Mouse (Mus musculus): ENCODE results near the gene Hk2. TPM values are rescaled to one million over a fixed set of nuclear protein-coding genes. Genes with fewer than 3 reads are reported as not detected.
A peak's percentile ranks its signal among the peaks of the same experiment; 100 is the strongest.

The Hk2 gene
- total RNA-seq, 1 experiment: 155 TPM

DNA sequence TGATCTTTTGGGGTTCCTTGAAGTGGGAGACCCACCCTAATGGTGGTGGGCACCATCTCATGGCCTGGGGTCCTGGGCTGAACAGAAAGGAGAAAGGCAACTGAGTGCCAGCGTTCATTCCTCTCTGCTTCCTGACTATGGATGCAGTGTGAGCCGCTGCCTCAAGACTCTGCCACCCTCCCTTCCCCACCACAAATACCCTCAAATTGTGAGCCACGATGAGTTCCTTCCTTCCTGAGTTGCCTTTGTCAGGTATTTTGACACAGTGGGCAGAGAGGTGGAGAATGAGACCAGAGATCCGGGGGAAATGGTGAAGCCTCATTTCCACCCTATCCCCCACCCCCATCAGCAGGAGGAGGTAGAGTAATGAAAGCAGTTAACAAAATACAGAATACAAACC, 6.1 kb upstream of the Hk2 start:
- TF ChIP-seq ZC3H11A (IDR thresholded peaks at IDR 0.05; ENCODE audit: borderline replicate concordance, low read depth, low read length) (no peak), HCFC1 (IDR thresholded peaks at IDR 0.05; ENCODE audit: borderline replicate concordance, insufficient read depth, low read length) (no peak)

DNA sequence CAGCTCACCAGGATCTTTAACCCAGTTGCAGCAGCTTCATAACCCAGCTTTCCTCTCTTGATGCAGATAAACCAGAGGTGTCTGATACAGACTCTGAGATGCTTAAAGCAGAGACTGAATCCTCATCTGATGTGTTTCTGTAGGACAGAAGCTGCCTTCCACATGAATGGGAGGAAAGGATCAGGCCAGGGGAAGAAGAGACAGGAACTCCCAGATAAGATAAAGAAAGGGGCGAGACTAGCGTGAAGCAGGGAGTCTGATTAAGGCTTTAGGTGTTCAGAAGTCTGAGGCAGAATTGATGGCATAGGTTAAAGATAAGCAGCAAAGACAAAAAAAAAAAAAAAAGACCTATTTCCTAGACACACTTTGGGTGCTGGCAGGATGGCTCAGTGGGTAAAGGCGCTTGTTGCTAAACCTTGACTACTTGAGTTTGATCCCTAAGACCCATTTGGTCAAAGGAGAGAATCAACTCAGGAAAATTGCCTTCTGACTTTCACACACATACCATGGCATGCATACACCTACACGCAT, 2.9 kb upstream of the Hk2 start:
- no peaks in the 10 kb centered on the region for H3K9me3 ChIP-seq (ENCODE audit: control insufficient read depth, insufficient read depth, low read depth, low read length)
- H3K9ac ChIP-seq (ENCODE audit: insufficient read depth, low read depth, low read length, poor library complexity, severe bottlenecking): no peak overlapping the region
- no peak overlapping the region for H3K27ac ChIP-seq (ENCODE audit: insufficient read depth, low read depth, low read length, poor library complexity, severe bottlenecking)
- in situ Hi-C loops (cut with MboI; ENCODE audit: low sequenced_read_pairs in 2 of 2, unreplicated experiment in 2 of 2): no loop called here
- TF ChIP-seq MAFK (IDR thresholded peaks at IDR 0.05; ENCODE audit: insufficient read depth, low read depth, low read length): no peak
- TF ChIP-seq ZC3H11A (IDR thresholded peaks at IDR 0.05; ENCODE audit: borderline replicate concordance, low read depth, low read length): no peak
- no peak for TF ChIP-seq HCFC1 (IDR thresholded peaks at IDR 0.05; ENCODE audit: borderline replicate concordance, insufficient read depth, low read length)
- TF ChIP-seq CHD2 (IDR thresholded peaks at IDR 0.05; ENCODE audit: low read depth, low read length): no peak
- 0 out of 4 replicates have a peak, but pooled peaks cover 0 to 4% of the 10 kb centered on the region in 2 experiments for H3K4me1 ChIP-seq (ENCODE audit: control insufficient read depth in 2 of 2, insufficient read depth in 2 of 2, low read length in 2 of 2, poor library complexity in 1 of 2)
- no peak overlapping the region for H3K4me3 ChIP-seq (ENCODE audit: insufficient read depth in 1 of 2, low read depth in 1 of 2, low read length in 2 of 2, poor library complexity in 1 of 2, severe bottlenecking in 1 of 2)
- no peaks in the 10 kb centered on the region for H3K36me3 ChIP-seq (ENCODE audit: control insufficient read depth, insufficient read depth, low read length, poor library complexity, severe bottlenecking)
- no peak for DNase-seq (ENCODE audit: low read depth, low spot score)

More for the DNA sequence above, 6.1 kb upstream of the Hk2 start:
- Histone ChIP-seq H3K4me1 (ENCODE audit: control insufficient read depth in 2 of 2, insufficient read depth in 2 of 2, low read length in 2 of 2, poor library complexity in 1 of 2) (no peaks in the 10 kb centered on the region), H3K36me3 (ENCODE audit: control insufficient read depth, insufficient read depth, low read length, poor library complexity, severe bottlenecking) (no peaks in the 10 kb centered on the region), H3K27ac (ENCODE audit: insufficient read depth, low read depth, low read length, poor library complexity, severe bottlenecking) (no peak overlapping the region), H3K9me3 (ENCODE audit: control insufficient read depth, insufficient read depth, low read depth, low read length) (no peaks in the 10 kb centered on the region), H3K9ac (ENCODE audit: insufficient read depth, low read depth, low read length, poor library complexity, severe bottlenecking) (no peak overlapping the region), H3K4me3 (ENCODE audit: insufficient read depth in 1 of 2, low read depth in 1 of 2, low read length in 2 of 2, poor library complexity in 1 of 2, severe bottlenecking in 1 of 2) (no peak overlapping the region)
- no peak for DNase-seq (ENCODE audit: low read depth, low spot score)
- in situ Hi-C loops (cut with MboI; ENCODE audit: low sequenced_read_pairs in 2 of 2, unreplicated experiment in 2 of 2): no loop called here

DNA sequence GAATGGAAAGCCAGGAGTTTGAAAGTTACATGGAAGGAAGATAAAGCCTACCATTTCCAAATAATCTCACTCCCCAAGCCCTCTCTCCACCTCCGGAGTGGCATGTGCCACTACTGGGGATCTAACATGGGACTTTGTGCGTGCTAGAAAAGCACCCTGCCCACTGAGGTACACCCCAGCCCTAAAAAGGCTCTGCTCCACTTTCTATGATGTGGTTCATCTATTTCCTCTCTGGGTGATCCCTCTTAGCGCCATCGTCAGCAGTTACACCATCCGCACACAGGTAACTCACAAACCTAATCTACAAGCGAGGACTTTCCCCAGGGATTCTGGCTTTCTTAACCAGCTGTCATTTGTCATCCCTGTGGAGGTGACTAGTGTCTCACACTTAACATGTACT, 1.1 kb upstream of the Hk2 start:
- no peak for DNase-seq (ENCODE audit: low read depth, low spot score)
- Histone ChIP-seq H3K36me3 (ENCODE audit: control insufficient read depth, insufficient read depth, low read length, poor library complexity, severe bottlenecking) (no peaks in the 10 kb centered on the region), H3K27ac (ENCODE audit: insufficient read depth, low read depth, low read length, poor library complexity, severe bottlenecking) (no peak overlapping the region), H3K4me1 (ENCODE audit: control insufficient read depth in 2 of 2, insufficient read depth in 2 of 2, low read length in 2 of 2, poor library complexity in 1 of 2) (0 out of 4 replicates have a peak, but pooled peaks cover 3 to 6% of the 10 kb centered on the region in 2 experiments), H3K9ac (ENCODE audit: insufficient read depth, low read depth, low read length, poor library complexity, severe bottlenecking) (no peak overlapping the region), H3K9me3 (ENCODE audit: control insufficient read depth, insufficient read depth, low read depth, low read length) (no peaks in the 10 kb centered on the region), H3K4me3 (ENCODE audit: insufficient read depth in 1 of 2, low read depth in 1 of 2, low read length in 2 of 2, poor library complexity in 1 of 2, severe bottlenecking in 1 of 2) (no peak overlapping the region)
- in situ Hi-C loops (cut with MboI; ENCODE audit: low sequenced_read_pairs in 2 of 2, unreplicated experiment in 2 of 2): no loop called here
- TF ChIP-seq HCFC1 (IDR thresholded peaks at IDR 0.05; ENCODE audit: borderline replicate concordance, insufficient read depth, low read length) (no peak), CHD2 (IDR thresholded peaks at IDR 0.05; ENCODE audit: low read depth, low read length) (no peak), ZNF384 (IDR thresholded peaks at IDR 0.05; ENCODE audit: low read depth, low read length) (no peak), ZC3H11A (IDR thresholded peaks at IDR 0.05; ENCODE audit: borderline replicate concordance, low read depth, low read length) (no peak), MAFK (IDR thresholded peaks at IDR 0.05; ENCODE audit: insufficient read depth, low read depth, low read length) (no peak)

DNA sequence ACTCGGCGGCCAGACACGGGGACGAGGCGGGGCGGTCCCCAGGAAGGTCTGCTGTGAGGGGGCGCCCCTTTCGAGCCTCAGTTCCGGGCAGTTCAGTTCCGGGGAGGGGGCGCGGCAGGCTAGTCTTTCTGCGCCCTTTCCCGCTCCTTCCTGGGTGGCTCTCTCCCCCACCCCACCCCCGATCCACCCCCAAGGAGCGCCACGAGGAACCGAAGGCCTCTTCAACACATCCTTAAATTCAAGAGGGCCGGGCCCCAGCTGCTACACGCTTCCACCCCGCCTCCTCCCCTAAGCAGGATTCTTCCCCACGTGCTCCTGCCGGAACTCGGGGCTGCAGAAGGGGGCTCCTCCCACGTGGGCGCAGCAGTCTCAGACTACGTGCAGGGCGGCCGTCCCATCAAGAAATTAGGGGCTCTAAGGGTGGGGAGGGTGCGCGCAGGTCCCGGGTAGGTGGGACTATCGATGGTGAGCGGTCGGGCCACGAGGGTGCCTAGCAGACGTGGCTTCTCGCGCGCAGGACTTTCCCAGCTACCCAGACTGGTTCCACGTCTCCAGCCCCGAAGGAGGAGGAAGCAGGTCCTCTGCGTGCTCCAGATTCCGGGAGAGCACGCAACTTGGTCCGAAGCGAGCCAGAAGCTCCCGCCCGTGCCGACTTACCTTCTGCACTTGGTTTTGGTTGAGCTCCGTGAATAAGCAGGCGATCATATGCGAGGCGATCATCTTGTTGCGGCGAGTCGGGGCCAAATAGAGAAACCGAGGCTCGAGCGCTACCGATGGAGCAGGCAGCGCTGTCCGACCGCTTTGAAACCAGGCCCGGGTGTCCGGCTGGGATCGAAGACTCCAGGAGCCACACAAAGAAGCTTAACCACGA, 758 bp downstream of the Hk2 start:
- Histone ChIP-seq H3K9me3 (ENCODE audit: control insufficient read depth, insufficient read depth, low read depth, low read length) (no peaks in the 10 kb centered on the region), H3K4me1 (ENCODE audit: control insufficient read depth in 2 of 2, insufficient read depth in 2 of 2, low read length in 2 of 2, poor library complexity in 1 of 2) (peaks cover 6 to 7% of the 10 kb centered on the region in 2 experiments; a peak in 1 of 4 replicates), H3K4me3 (ENCODE audit: insufficient read depth in 1 of 2, low read depth in 1 of 2, low read length in 2 of 2, poor library complexity in 1 of 2, severe bottlenecking in 1 of 2) (peak overlapping the region; percentile 73 to 85), H3K27ac (ENCODE audit: insufficient read depth, low read depth, low read length, poor library complexity, severe bottlenecking) (peak overlapping the region; percentile 94), H3K36me3 (ENCODE audit: control insufficient read depth, insufficient read depth, low read length, poor library complexity, severe bottlenecking) (no peaks in the 10 kb centered on the region; the same call in 1 of the 2 replicates), H3K9ac (ENCODE audit: insufficient read depth, low read depth, low read length, poor library complexity, severe bottlenecking) (peak overlapping the region; percentile 74)
- in situ Hi-C loops (cut with MboI; ENCODE audit: low sequenced_read_pairs in 2 of 2, unreplicated experiment in 2 of 2): no loop called here
- no peak for TF ChIP-seq HCFC1 (IDR thresholded peaks at IDR 0.05; ENCODE audit: borderline replicate concordance, insufficient read depth, low read length)
- TF ChIP-seq CHD2 (IDR thresholded peaks at IDR 0.05; ENCODE audit: low read depth, low read length): no peak
- TF ChIP-seq ZNF384 (IDR thresholded peaks at IDR 0.05; ENCODE audit: low read depth, low read length): 0 out of 2 replicates have a peak, but pooled peaks have one; percentile 5
- TF ChIP-seq MAFK (IDR thresholded peaks at IDR 0.05; ENCODE audit: insufficient read depth, low read depth, low read length): no peak
- no peak for TF ChIP-seq ZC3H11A (IDR thresholded peaks at IDR 0.05; ENCODE audit: borderline replicate concordance, low read depth, low read length)
- DNase-seq (ENCODE audit: low read depth, low spot score): no peak

All from ES-E14 (cell line).